Mouse (Mus musculus) olfactory bulb, adult 2 months (tissue): ENCODE measurements around the gene Gm28036.

Experiments
- CTCF ChIP-seq: fragments of 200-500 bp; IDR thresholded peaks from 2 replicates; pipeline ENCODE4 v1.5.1; 2012; ENCODE audit warnings: low read depth, mild to moderate bottlenecking, low read length, moderate library complexity; ENCODE audit not compliant: insufficient read depth
- POLR2A ChIP-seq: fragments of 200-500 bp; IDR thresholded peaks from 2 replicates; pipeline ENCODE4 v1.6.1; 2012; ENCODE audit warnings: mild to moderate bottlenecking, low read depth, low read length, moderate library complexity; ENCODE audit not compliant: insufficient read depth

DNA sequence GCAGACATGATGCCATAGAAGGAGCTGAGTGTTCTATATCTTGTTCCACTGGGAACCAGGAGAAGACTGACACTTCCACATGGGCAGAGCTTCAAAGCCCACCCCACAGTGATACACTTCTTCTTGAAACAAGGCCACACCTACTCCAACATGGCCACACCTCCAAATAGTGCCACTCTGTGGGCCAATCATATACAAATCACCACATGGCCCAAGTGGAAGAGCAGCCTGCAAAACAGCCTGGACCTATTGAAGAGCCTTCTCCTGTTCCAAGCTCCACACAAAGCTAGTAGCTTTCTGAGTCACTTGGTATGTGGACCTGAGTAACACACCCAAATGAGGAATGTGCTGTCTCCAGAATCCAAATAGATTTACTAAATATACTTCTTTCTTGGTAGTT lies 7.3 kb downstream of the Gm28036 start:
- TF ChIP-seq POLR2A, result no peak
- no peak for TF ChIP-seq CTCF
